Mouse (Mus musculus) C2C12 (cell line): ENCODE measurements around the gene L2hgdh. TPM values are rescaled to one million over a fixed set of nuclear protein-coding genes. Genes with fewer than 3 reads are reported as not detected.

Experiments used
- H3K27me3 ChIP-seq: one replicate; pipeline ENCODE4 v1.6.1; 2011; ENCODE audit not compliant: control insufficient read depth, insufficient read depth, insufficient read length
- H3K36me3 ChIP-seq: one replicate; pipeline ENCODE4 v1.6.1; 2011; ENCODE audit not compliant: control insufficient read depth, insufficient read depth
- H3K4me3 ChIP-seq: one replicate; pipeline ENCODE4 v1.5.1; 2011; ENCODE audit warnings: mild to moderate bottlenecking, control low read depth; ENCODE audit not compliant: poor library complexity, insufficient read depth, severe bottlenecking
- H3K79me2 ChIP-seq: one replicate; pipeline ENCODE4 v1.6.1; 2011; ENCODE audit not compliant: control insufficient read depth, insufficient read depth
- H3K79me3 ChIP-seq: one replicate; pipeline ENCODE4 v1.6.1; 2011; ENCODE audit warnings: low read depth, control low read depth
- H3ac ChIP-seq: one replicate; pipeline ENCODE3; 2011; ENCODE audit warnings: low read depth; ENCODE audit not compliant: control insufficient read depth, insufficient read length
- CEBPB ChIP-seq: IDR thresholded peaks from one replicate; pipeline ENCODE4 v1.6.1; 2011; ENCODE audit warnings: low read depth, mild to moderate bottlenecking, control low read depth, moderate library complexity
- CTCF ChIP-seq: IDR thresholded peaks from one replicate; pipeline ENCODE4 v1.5.1; 2011; ENCODE audit not compliant: control insufficient read depth, insufficient read depth, insufficient read length
- FOSL1 ChIP-seq: IDR thresholded peaks from one replicate; pipeline ENCODE4 v1.8.0; 2011; ENCODE audit warnings: mild to moderate bottlenecking, low read length; ENCODE audit not compliant: poor library complexity, insufficient read depth, severe bottlenecking
- MAX ChIP-seq: IDR thresholded peaks from one replicate; pipeline ENCODE4 v1.6.1; 2011; ENCODE audit warnings: mild to moderate bottlenecking, control low read depth
- MYOD1 ChIP-seq: IDR thresholded peaks from one replicate; pipeline ENCODE4 v1.6.1; 2011; ENCODE audit warnings: low read depth; ENCODE audit not compliant: control insufficient read depth, insufficient read length
- MYOG ChIP-seq: IDR thresholded peaks from one replicate; pipeline ENCODE4 v1.6.1; 2011; ENCODE audit not compliant: control insufficient read depth, insufficient read length; ENCODE audit errors: extremely low read depth
- USF1 ChIP-seq: IDR thresholded peaks from one replicate; pipeline ENCODE4 v1.6.1; 2011; ENCODE audit warnings: low read depth, mild to moderate bottlenecking, control low read depth, moderate library complexity
- microRNA-seq: library from miRNA; unstranded; fragments of <30 nt; microRNA quantifications from one replicate; pipeline ENCODE4, GENCODE M21; 2019; ENCODE audit warnings: borderline microRNAs expressed
- polyA plus RNA-seq: library from polyadenylated mRNA; unstranded; fragments of >200 nt; fragmentation: generic; extraction: Trizol; gene quantifications from one replicate; pipeline ENCODE4 v1.2.1, GENCODE M21; 2012; ENCODE audit warnings: missing spikeins

Gene L2hgdh
- polyA plus RNA-seq, 1 experiment: 3.8 TPM

DNA sequence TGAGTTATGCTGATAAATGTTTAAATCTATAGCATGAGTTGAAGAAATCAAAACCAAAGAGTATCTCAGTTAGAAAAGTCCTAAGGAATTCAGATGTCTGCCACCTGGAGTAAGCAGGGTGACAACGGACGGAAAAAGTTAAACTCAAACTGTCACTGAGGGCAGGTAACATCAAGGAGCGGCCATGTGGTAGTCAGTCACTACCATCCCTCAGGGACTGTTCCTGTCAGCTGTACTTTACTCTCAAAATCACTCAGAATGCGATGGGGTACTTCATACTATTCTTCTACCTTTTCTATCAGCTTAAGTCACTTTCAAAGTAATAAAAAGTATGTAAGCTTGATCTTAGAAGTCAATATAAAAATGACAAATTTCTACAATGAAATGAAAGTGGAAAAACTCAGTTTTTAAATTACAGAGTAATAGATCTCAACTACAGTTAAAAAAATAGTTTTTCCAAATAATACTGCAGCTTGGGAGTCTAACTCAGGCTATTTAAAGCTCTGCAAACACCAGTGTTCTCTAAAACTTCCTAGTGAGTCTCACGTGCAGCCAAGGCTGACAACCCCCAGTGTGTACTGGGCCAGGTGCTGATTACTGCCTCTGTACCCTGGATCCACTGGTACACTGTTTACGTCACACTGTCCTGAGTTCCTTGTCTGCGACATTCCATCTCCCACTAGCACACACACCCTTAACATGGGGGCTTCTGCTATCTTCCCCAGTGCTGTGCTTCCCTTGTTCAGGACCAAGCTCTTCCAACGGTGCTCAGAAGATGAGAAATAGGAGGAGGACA lies 78.7 kb downstream of the L2hgdh start:
- TF ChIP-seq CTCF: no peak
- no peaks in the 10 kb centered on the region for H3K79me3 ChIP-seq
- no peaks in the 10 kb centered on the region for H3K36me3 ChIP-seq
- no peaks in the 10 kb centered on the region for H3K27me3 ChIP-seq
- no peaks in the 10 kb centered on the region for H3K79me2 ChIP-seq
- H3ac ChIP-seq: no peak overlapping the region
- no peak overlapping the region for H3K4me3 ChIP-seq

DNA sequence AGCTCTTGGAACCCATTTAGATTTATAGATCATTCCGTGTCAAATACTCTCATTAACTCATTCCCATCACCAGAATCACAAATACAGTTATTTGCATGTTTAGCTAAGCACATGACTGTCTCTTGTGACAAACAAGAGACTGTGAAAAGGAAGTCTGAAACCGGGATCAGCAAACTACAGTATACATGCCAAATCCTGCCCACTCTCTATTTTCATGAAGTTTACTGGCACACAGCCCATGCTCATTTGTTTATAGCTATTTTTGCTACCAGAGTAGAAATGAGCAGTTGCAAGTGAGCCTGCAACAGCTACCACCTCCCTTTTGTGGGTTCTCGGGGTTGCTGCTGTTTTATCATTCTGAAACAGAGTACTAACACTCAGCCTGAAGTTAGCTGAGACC lies 79.8 kb downstream of the L2hgdh start:
- H3K79me3 ChIP-seq: no peaks in the 10 kb centered on the region
- TF ChIP-seq USF1: no peak
- TF ChIP-seq MYOG: no peak
- no peak for TF ChIP-seq CEBPB
- TF ChIP-seq MAX: no peak
- TF ChIP-seq FOSL1: no peak
- no peak for TF ChIP-seq MYOD1
- no peak for TF ChIP-seq CTCF
- no peaks in the 10 kb centered on the region for H3K79me2 ChIP-seq
- no peak overlapping the region for H3ac ChIP-seq
- H3K27me3 ChIP-seq: no peaks in the 10 kb centered on the region
- H3K4me3 ChIP-seq: no peak overlapping the region
- peaks cover under 1% of the 10 kb centered on the region for H3K36me3 ChIP-seq

DNA sequence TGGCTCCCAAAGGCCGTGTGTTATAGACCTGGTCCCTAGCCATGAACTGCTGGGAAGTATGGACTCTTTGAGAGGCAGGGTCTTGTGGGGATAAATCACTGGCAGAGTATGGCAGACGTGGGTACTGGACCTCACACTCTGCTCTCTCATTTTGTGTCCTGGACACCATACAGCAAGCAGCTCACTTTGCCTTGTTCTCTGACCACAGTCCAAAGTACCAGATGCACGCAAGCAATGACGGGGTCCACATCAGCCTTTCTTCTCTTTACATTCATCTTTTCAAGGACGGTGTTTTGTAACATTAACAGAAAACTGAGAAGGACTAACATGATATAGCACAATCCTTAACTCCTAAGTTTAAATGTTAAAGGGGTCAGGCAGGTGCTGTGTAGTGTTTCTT lies 81.8 kb downstream of the L2hgdh start:
- peaks cover 12% of the 10 kb centered on the region for H3K36me3 ChIP-seq
- H3K79me2 ChIP-seq: no peaks in the 10 kb centered on the region
- no peaks in the 10 kb centered on the region for H3K27me3 ChIP-seq
- H3K4me3 ChIP-seq: no peak overlapping the region
- no peak overlapping the region for H3ac ChIP-seq
- TF ChIP-seq MYOG (no peak), USF1 (no peak), FOSL1 (no peak), MYOD1 (no peak), CEBPB (no peak), MAX (no peak), CTCF (no peak)
- H3K79me3 ChIP-seq: no peaks in the 10 kb centered on the region

Small RNAs within 50 kb of the gene (microRNA-seq; reads per million reads assigned to microRNA genes)
- not detected for gene Mir681

Other genes starting within 250 kb of the L2hgdh start
- 26.7 TPM for gene Vcpkmt, start 141.8 kb downstream of the L2hgdh start, polyA plus RNA-seq
- 3.0 TPM for gene Sos2, start 43.0 kb downstream of the L2hgdh start, polyA plus RNA-seq
- 2.6 TPM for gene Atp5s, start 77 bp upstream of the L2hgdh start, polyA plus RNA-seq
- gene Cdkl1, start 66.4 kb upstream of the L2hgdh start, polyA plus RNA-seq: not detected
- 0.30 TPM for gene Atl1, start 167.7 kb upstream of the L2hgdh start, polyA plus RNA-seq
- 8.3 TPM for gene Map4k5, start 168.3 kb upstream of the L2hgdh start, polyA plus RNA-seq